Mouse (Mus musculus): Measurements from ENCODE around the gene Cyp3a57.
"Not testable (repeated sequence)": the region's sequence is repeated elsewhere in the genome, so short reads cannot be mapped to it uniquely, and the experiment has no call there.

GRCm38 (mm10) chr5:145338756-145339155, 6.3 kb upstream of the Cyp3a57 start:
- TF ChIP-seq POLR2A (IDR thresholded peaks at IDR 0.05; ENCODE audit: borderline replicate concordance, control insufficient read depth, low read depth, low read length); CTCF (IDR thresholded peaks at IDR 0.05; ENCODE audit: control insufficient read depth, insufficient read depth, low read length): not testable (repeated sequence)

Data from bone marrow, adult 2 months (tissue).